Mouse (Mus musculus) activated CD4-positive, CD25-positive, alpha-beta regulatory T cell (primary cell): ENCODE data around the gene Mga. TPM values are rescaled to one million over a fixed set of nuclear protein-coding genes. Genes with fewer than 3 reads are reported as not detected.

ENCODE experiments used
- polyA plus RNA-seq, 2 experiments: library from polyadenylated mRNA; unstranded; fragments of 100-300 nt; shearing (Covaris generic); gene quantifications; one replicate each; pipeline ENCODE4 v1.2.1; 2017

Gene Mga
- polyA plus RNA-seq, result 10 to 100 TPM; 23.3 to 23.8 TPM

GRCm38 (mm10) chr2:119897090-119897732 lies at the start of gene Mga:
Gene Mga, plus strand, starts transcription at chr2:119897228.

DNA sequence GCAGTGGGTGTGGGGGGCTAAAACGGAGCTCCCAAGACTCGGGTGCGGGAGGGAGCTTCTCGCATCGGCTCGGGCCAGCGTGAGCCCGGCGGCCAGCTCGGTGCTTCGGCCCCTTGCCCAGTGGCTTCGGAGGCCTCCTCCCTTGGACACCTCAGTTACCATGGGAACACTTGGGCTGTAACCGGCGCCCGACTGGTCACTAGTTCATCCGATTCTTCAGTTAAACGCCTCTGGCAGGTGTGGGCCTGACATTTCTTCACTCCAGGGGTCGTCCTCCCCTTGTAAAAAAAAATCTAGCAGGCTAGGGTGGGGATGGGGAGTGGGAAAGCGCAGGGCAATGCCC lies 75.5 kb downstream of the Mga start, which contains the start of gene Mapkbp1:
TSS of gene Mapkbp1 (plus strand) at position 163 of the 343 bp plus-strand sequence.

Other genes starting within 250 kb of the Mga start
- 10 to 100 TPM; 29.9 to 37.0 TPM for gene Ndufaf1, start 234.4 kb upstream of the Mga start, polyA plus RNA-seq
- 10 to 100 TPM; 55.1 to 93.3 TPM for gene Rtf1, start 222.2 kb upstream of the Mga start, polyA plus RNA-seq
- 1 to 10 TPM; 1.1 to 1.5 TPM for gene Itpka, start 154.9 kb upstream of the Mga start, polyA plus RNA-seq
- 1 to 10 TPM in 1 of 2 experiments, under 1 TPM in 1; 0.57 to 2.0 TPM for gene Ltk, start 136.8 kb upstream of the Mga start, polyA plus RNA-seq
- 10 to 100 TPM; 17.8 to 24.4 TPM for gene Rpap1, start 109.7 kb upstream of the Mga start, polyA plus RNA-seq
- gene Tyro3, start 99.5 kb upstream of the Mga start, polyA plus RNA-seq, result 1 to 10 TPM; 4.4 to 6.4 TPM
- 1 to 10 TPM; 2.4 to 5.8 TPM for gene Mapkbp1, start 75.5 kb downstream of the Mga start, polyA plus RNA-seq
- gene Jmjd7, start 130.3 kb downstream of the Mga start, polyA plus RNA-seq, result 10 to 100 TPM; 20.0 to 23.6 TPM
- gene Gm28042, start 130.3 kb downstream of the Mga start, polyA plus RNA-seq, result 1 to 10 TPM; 1.5 to 6.1 TPM
- 1 to 10 TPM; 1.0 to 1.7 TPM for gene Pla2g4b, start 136.2 kb downstream of the Mga start, polyA plus RNA-seq